In genomic region chr4:124035192-124035591, GRCm38 (mm10) we compare ENCODE assay signal across 8 mouse cellular contexts.
A peak's percentile ranks its signal among the peaks of the same experiment; 100 is the strongest.
DNase-seq lines count a peak whose midpoint lies in the region; ATAC-seq lines count a peak whose summit lies in the region.

No protein-coding gene starts in this region.

- H3K9me3 ChIP-seq in neural tube, embryonic 11.5 days (ENCODE audit: control insufficient read depth, low read length): no peaks in the 10 kb centered on the region
- no peaks in the 10 kb centered on the region for H3K9me3 ChIP-seq in hindbrain, embryonic 16.5 days (ENCODE audit: control insufficient read depth, low read length)

- no peaks in the 10 kb centered on the region for H3K36me3 ChIP-seq in neural tube, embryonic 11.5 days (ENCODE audit: control insufficient read depth, insufficient read depth, low read length)
- H3K36me3 ChIP-seq in hindbrain, embryonic 16.5 days (ENCODE audit: control insufficient read depth, insufficient read depth, low read length): no peaks in the 10 kb centered on the region

- WGBS in neural tube, embryonic 11.5 days: 16% methylated on average over 7 of the region's 7 CpGs
- 4% methylated on average over 7 of the region's 7 CpGs for WGBS in hindbrain, embryonic 16.5 days

- no peak overlapping the region for H3K4me3 ChIP-seq in neural tube, embryonic 11.5 days (ENCODE audit: low read depth, low read length)
- no peak overlapping the region for H3K4me3 ChIP-seq in hindbrain, embryonic 16.5 days (ENCODE audit: low read length)

- ATAC-seq in neural tube, embryonic 11.5 days (ENCODE audit: insufficient read depth, low FRiP score, low TSS enrichment): peak; percentile 56
- ATAC-seq in hindbrain, embryonic 16.5 days: peak; percentile 88
- ATAC-seq in CD4-positive, CD25-positive, alpha-beta regulatory T cell, adult 4 months: no peak

- peak; percentile 9 for DNase-seq in gastrocnemius, postnatal 14 days
- no peak for DNase-seq in gastrocnemius, adult 8-10 months (ENCODE audit: low spot score in 2 of 2)
- peak; percentile 66 for DNase-seq in neural tube, embryonic 11.5 days (ENCODE audit: low spot score)
- DNase-seq in neural tube, embryonic 10.5 days (ENCODE audit: extremely low spot score, low spot score): no peak
- peak; percentile 82 for DNase-seq in right cerebral cortex, postnatal 4 days
- no peak for DNase-seq in yolk sac, embryonic 10.5 days (ENCODE audit: low spot score)

- H3K4me1 ChIP-seq in neural tube, embryonic 11.5 days (ENCODE audit: control insufficient read depth, insufficient read depth, low read length): peaks cover 10% of the 10 kb centered on the region; the same call in 1 of the 2 replicates
- peaks cover 12% of the 10 kb centered on the region for H3K4me1 ChIP-seq in hindbrain, embryonic 16.5 days (ENCODE audit: control insufficient read depth, insufficient read depth, low read depth, low read length)

- H3K27ac ChIP-seq in neural tube, embryonic 11.5 days (ENCODE audit: low read depth, low read length): peak overlapping the region; percentile 72
- peak overlapping the region; percentile 84 for H3K27ac ChIP-seq in hindbrain, embryonic 16.5 days (ENCODE audit: low read depth, low read length)

- no peak overlapping the region for H3K9ac ChIP-seq in neural tube, embryonic 11.5 days (ENCODE audit: low read length)
- H3K9ac ChIP-seq in hindbrain, embryonic 16.5 days (ENCODE audit: low read depth, low read length): 0 out of 2 replicates have a peak overlapping the region, but pooled peaks have one; percentile 36

- H3K4me2 ChIP-seq in neural tube, embryonic 11.5 days (ENCODE audit: low read depth): peak overlapping the region; percentile 29
- H3K4me2 ChIP-seq in hindbrain, embryonic 16.5 days (ENCODE audit: low read length): peak overlapping the region; percentile 39

- H3K27me3 ChIP-seq in neural tube, embryonic 11.5 days (ENCODE audit: control insufficient read depth, insufficient read depth, low read length): no peaks in the 10 kb centered on the region
- no peaks in the 10 kb centered on the region; the same call in 1 of the 2 replicates for H3K27me3 ChIP-seq in hindbrain, embryonic 16.5 days (replicated peaks; ENCODE audit: control insufficient read depth, insufficient read depth, low read length)

- intact Hi-C loops in gastrocnemius, postnatal 14 days (cut with DNase I; ENCODE audit: low total_unique reads): no loop called here

Comparison
In these comparisons a context has a peak if more than half of its experiments do, and no peak if none do; other contexts are left out.
1. DNase-seq: peak in gastrocnemius, postnatal 14 days (single experiment), neural tube, embryonic 11.5 days (single experiment) and right cerebral cortex, postnatal 4 days (single experiment); none in gastrocnemius, adult 8-10 months (0 of 2), neural tube, embryonic 10.5 days (single experiment) and yolk sac, embryonic 10.5 days (single experiment).